In the genomic region with DNA sequence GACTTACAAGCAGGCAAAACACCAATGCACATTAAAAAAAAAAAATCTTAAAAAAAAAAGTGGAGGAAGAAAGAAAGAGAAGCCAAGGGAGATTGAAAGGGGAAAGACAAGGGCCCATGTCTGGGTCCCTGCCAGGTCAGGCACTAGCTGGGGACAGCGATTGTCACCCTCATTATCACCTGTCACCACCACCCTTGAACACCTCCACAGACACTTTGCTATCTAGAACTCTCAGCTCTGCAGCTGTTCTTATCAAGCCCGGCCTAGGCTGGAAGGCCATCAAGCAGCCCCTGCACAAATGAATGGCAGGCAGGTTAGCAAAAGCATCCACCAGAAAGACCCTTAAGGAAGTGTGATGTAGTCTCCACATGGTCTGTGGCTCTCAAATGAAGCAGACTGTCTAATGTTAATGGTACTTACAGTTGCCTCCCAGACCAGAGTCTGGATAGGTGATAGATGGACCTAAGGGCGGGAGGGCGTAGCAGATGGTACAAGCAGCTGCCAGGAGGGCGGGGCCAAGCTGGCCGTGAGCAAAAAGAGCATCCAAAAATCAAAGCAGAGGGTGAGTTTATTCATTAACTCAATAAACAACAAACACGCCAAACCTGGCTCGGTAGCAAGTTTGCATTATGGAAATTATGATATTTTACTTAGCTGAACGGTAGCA, we compare ENCODE assay signal across 14 mouse cellular contexts.
DNase-seq lines count a peak whose midpoint lies in the region; ATAC-seq and TF ChIP-seq lines count a peak whose summit lies in the region.
"Had no signal": no experiment of that assay in that cellular context is flagged by ENCODE, and none has a peak within 500 bp of the region (broad histone marks: within the 10 kb centered on the region; RNA-seq: fewer than 3 reads in every experiment).

No protein-coding gene starts in this region.

- H3K27me3 ChIP-seq in kidney, adult 2 months (replicated peaks; ENCODE audit: control insufficient read depth, insufficient read depth, low read length) = no peaks in the 10 kb centered on the region
- peaks cover 48% of the 10 kb centered on the region for H3K27me3 ChIP-seq in heart, embryonic 13.5 days (replicated peaks)
- no peaks in the 10 kb centered on the region for H3K27me3 ChIP-seq in liver, embryonic 13.5 days
- H3K27me3 ChIP-seq: embryonic facial prominence, embryonic 13.5 days; Patski had no signal

- DNase-seq in kidney, adult 2 months = peak; percentile 70
- DNase-seq in kidney, postnatal 4 days = no peak
- DNase-seq in c-Kit-positive CD71-positive TER-119-negative erythroid progenitor cells, embryonic 14.5 days (ENCODE audit: low read depth) = peak; percentile 42
- DNase-seq in liver, embryonic 13.5 days = peak; percentile 41
- DNase-seq: cerebellum, adult 9-10 months; gastrocnemius, postnatal 10 days; right cerebral cortex, postnatal 14 days; thymus, postnatal 25 days had no signal

- TF ChIP-seq CTCF in kidney, adult 2 months (conservative IDR thresholded peaks at IDR 0.05; ENCODE audit: insufficient read depth, insufficient read length, low read depth, low read length) = no peak

- no peaks in the 10 kb centered on the region for H3K36me3 ChIP-seq in kidney, adult 2 months (ENCODE audit: control insufficient read depth, insufficient read depth, low read length)
- no peaks in the 10 kb centered on the region for H3K36me3 ChIP-seq in heart, embryonic 13.5 days
- H3K36me3 ChIP-seq in liver, embryonic 13.5 days = no peaks in the 10 kb centered on the region
- H3K36me3 ChIP-seq: embryonic facial prominence, embryonic 13.5 days had no signal

- H3K4me3 ChIP-seq in kidney, adult 2 months (ENCODE audit: insufficient read depth, low read depth, low read length) = no peak overlapping the region
- H3K4me3 ChIP-seq in heart, embryonic 13.5 days = no peak overlapping the region
- no peak overlapping the region for H3K4me3 ChIP-seq in liver, embryonic 13.5 days (replicated peaks)
- H3K4me3 ChIP-seq: embryonic facial prominence, embryonic 13.5 days; forebrain, embryonic 13.5 days had no signal

- H3K27ac ChIP-seq in kidney, adult 2 months (ENCODE audit: insufficient read depth, low read depth, low read length) = no peak overlapping the region
- peak overlapping the region; percentile 60 for H3K27ac ChIP-seq in heart, embryonic 13.5 days (replicated peaks)
- H3K27ac ChIP-seq in liver, embryonic 13.5 days = no peak overlapping the region
- H3K27ac ChIP-seq: embryonic facial prominence, embryonic 13.5 days; forebrain, embryonic 13.5 days had no signal

- H3K9ac ChIP-seq in heart, embryonic 13.5 days = no peak overlapping the region
- no peak overlapping the region for H3K9ac ChIP-seq in liver, embryonic 13.5 days
- H3K9ac ChIP-seq: embryonic facial prominence, embryonic 13.5 days; forebrain, embryonic 13.5 days had no signal

- no peaks in the 10 kb centered on the region for H3K9me3 ChIP-seq in heart, embryonic 13.5 days
- H3K9me3 ChIP-seq in liver, embryonic 13.5 days (replicated peaks) = no peaks in the 10 kb centered on the region
- H3K9me3 ChIP-seq: embryonic facial prominence, embryonic 13.5 days; forebrain, embryonic 13.5 days had no signal

- WGBS in kidney, adult 2 months = 59% methylated on average over 9 of the region's 9 CpGs
- WGBS in heart, embryonic 13.5 days = 42% methylated on average over 9 of the region's 9 CpGs
- 56% methylated on average over 9 of the region's 9 CpGs for WGBS in liver, embryonic 13.5 days (ENCODE audit: insufficient replicate concordance)

- TF ChIP-seq POLR2A in kidney, adult 2 months (IDR thresholded peaks at IDR 0.05; ENCODE audit: low read depth, low read length) = no peak

- H3K4me2 ChIP-seq in heart, embryonic 13.5 days = 0 out of 2 replicates have a peak overlapping the region, but pooled peaks have one; percentile 4
- 0 out of 2 replicates have a peak overlapping the region, but pooled peaks have one; percentile 5 for H3K4me2 ChIP-seq in liver, embryonic 13.5 days
- H3K4me2 ChIP-seq: embryonic facial prominence, embryonic 13.5 days; forebrain, embryonic 13.5 days had no signal

- ATAC-seq in heart, embryonic 13.5 days (ENCODE audit: extremely low read depth, insufficient number of reproducible peaks, low FRiP score, low TSS enrichment) = peak; percentile 61; the same call in 1 of the 2 replicates
- ATAC-seq in liver, embryonic 13.5 days (ENCODE audit: low read depth) = peak; percentile 87
- ATAC-seq in monocyte, adult 5-6 weeks (replicated peaks; ENCODE audit: insufficient number of reproducible peaks, low FRiP score, low TSS enrichment, poor library complexity, severe bottlenecking) = no peak
- ATAC-seq in cerebellum, adult (ENCODE audit: insufficient number of reproducible peaks, low FRiP score, low TSS enrichment) = no peak
- ATAC-seq: forebrain, embryonic 13.5 days; Patski had no signal

- no peaks in the 10 kb centered on the region; the same call in 1 of the 2 replicates for H3K4me1 ChIP-seq in kidney, adult 2 months (ENCODE audit: control insufficient read depth, insufficient read depth, low read length)
- H3K4me1 ChIP-seq in heart, embryonic 13.5 days = peaks cover 36% of the 10 kb centered on the region
- peaks cover 15% of the 10 kb centered on the region for H3K4me1 ChIP-seq in liver, embryonic 13.5 days (replicated peaks)
- H3K4me1 ChIP-seq: embryonic facial prominence, embryonic 13.5 days; forebrain, embryonic 13.5 days had no signal

Comparison
In these comparisons a context has a peak if more than half of its experiments do, and no peak if none do; other contexts are left out.
1. DNase-seq: peak in kidney, adult 2 months (single experiment), c-Kit-positive CD71-positive TER-119-negative erythroid progenitor cells, embryonic 14.5 days (single experiment) and liver, embryonic 13.5 days (single experiment); none in kidney, postnatal 4 days (0 of 2).
2. ATAC-seq: peak in heart, embryonic 13.5 days (single experiment) and liver, embryonic 13.5 days (single experiment); none in monocyte, adult 5-6 weeks (single experiment) and cerebellum, adult (single experiment).